Mouse (Mus musculus) urinary bladder, postnatal 25 days (tissue): Measurements from ENCODE around the gene Dnmbp.
"Not testable (repeated sequence)": the region's sequence is repeated elsewhere in the genome, so short reads cannot be mapped to it uniquely, and the experiment has no call there.

Experiments used
- DNase-seq: peaks from one replicate; pipeline ENCODE4 v3.0.0; 2022; ENCODE audit warnings: low spot score

The Dnmbp gene

GRCm38 (mm10) chr19:43939769-43940689 lies at the start of gene Dnmbp:
TSS of gene Dnmbp (minus strand) at chr19:43940191.
- DNase-seq: peak; percentile 95

GRCm38 (mm10) chr19:43986069-43986794 lies 46.2 kb upstream of the Dnmbp start, which contains the start of gene Cpn1:
TSS of gene Cpn1 (minus strand) at chr19:43986556.
- no peak for DNase-seq

DNA sequence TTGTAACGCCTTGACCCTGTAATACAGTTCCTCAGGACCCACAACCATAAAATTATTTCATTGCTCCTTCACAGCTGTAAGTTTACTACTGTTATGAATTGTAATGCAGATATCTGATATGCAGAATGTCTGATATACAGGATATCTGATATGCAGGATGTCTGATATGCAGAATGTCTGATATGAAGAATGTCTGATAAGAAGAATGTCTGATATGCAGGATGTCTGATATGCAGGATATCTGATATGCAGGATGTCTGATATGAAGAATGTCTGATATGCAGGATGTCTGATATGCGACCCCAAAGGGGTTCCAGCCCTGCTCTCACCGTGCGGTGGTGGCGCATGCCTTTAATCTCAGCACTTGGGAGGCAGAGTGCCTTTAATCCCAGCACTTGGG lies 42.0 kb upstream of the Dnmbp start:
- DNase-seq: no peak

GRCm38 (mm10) chr19:43980711-43981110 lies 40.7 kb upstream of the Dnmbp start:
- DNase-seq: no peak

DNA sequence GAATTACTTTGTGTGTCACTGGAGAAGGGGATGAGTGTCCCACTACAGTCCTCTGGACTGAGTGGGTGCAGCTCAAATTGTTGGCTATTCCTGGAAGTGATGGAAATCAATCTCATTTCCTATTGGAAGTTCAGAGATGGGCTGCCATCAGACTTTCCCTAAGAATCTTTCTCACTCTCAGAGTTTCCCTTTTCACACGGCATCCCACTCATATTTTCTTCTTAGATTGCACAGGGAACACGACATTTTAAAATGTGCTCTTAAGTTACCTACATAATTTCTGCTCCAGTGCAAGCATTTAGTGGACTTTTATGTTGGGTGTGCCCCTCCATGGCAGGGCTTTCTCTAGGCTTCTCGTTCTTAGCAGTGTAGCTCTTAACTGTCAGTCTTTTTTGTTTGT lies 37.8 kb upstream of the Dnmbp start:
- no peak for DNase-seq

GRCm38 (mm10) chr19:43976661-43977060 lies 36.7 kb upstream of the Dnmbp start:
- no peak for DNase-seq

DNA sequence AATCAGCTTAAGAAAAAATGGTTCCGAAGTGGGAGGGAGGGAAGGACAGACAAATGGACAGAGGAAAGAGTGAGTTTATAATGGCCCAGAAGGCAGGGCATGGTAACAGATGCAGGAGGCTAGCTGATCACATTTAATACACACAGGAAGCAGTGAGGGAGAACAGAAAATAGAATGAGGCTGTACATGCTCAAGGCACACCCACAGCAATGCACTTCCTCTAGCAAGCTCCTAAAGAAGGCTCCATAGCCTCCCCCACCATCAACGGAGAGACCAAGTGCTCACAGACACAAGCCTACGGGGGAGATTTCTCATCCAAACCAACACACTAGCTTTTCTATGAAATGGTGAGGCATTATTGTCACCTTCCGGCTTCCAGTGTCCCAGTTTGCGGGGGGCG lies 34.2 kb upstream of the Dnmbp start:
- no peak for DNase-seq

DNA sequence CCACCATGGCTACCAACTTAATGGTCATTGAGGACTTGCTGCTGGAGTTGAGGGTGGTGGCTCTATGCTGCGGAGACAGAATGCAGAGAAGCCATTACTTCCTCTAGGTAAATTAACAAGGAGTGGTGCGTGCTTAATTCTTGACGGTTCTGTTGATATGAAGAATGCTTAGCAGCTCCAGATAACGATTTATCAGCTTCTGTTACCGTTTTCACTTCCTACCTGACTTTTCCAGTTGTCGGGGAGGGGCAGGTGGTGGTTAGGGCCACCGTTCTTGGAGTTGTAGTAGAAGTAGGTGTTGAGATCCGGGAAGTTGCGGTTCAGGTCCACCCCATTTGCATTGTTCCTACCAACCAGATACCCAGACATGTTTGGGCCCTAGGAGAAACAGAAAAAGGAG lies 33.7 kb upstream of the Dnmbp start:
- no peak for DNase-seq

DNA sequence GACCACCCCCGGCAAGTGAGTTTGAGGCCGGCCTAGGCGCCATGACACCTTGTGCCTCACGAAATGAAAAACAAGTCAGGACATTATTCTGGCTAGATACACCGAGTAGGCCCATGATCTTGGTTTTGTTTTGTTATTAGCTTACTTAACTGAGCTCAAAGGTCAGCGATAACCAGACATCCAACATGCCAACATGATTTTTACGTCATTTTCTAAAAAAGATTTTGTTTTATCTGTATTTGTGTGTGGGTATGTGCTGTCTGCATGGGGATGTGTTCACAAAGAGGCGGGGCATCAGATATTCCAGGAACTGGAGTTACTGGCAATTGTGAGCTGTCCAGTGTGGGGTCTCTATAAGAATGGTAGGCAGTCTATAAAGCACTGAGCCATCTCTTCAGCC lies 32.1 kb upstream of the Dnmbp start:
- no peak for DNase-seq

DNA sequence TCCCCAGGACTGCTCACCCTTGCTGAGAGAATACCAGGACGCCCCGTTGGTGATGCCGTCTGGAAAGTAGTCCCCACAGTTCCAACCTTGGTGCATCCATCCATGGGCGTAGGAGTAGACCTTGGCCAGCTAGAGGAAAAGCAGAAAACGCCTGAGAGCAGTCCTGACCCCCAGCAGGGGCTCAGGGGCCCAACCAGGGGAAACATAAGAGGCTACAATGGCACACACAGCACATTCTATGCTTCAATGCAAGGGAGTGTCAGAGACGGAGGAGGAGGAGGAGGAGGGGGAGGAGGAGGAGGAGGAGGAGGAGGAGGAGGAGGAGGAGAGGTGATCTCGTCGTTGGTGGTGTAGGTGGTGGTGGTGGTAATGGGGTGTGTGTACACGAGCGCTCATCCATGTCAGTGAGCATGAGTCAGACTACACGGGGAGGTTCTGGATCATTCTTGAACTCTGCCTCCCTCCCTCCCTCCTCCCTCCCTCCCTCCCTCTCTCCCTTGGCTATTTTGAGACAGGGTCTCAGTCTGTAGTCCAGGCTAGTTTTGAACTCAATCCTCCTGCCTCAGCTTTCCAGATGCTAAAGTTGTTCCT lies 28.5 kb upstream of the Dnmbp start:
- no peak for DNase-seq

GRCm38 (mm10) chr19:43966481-43966880 lies 26.5 kb upstream of the Dnmbp start:
- DNase-seq: no peak

DNA sequence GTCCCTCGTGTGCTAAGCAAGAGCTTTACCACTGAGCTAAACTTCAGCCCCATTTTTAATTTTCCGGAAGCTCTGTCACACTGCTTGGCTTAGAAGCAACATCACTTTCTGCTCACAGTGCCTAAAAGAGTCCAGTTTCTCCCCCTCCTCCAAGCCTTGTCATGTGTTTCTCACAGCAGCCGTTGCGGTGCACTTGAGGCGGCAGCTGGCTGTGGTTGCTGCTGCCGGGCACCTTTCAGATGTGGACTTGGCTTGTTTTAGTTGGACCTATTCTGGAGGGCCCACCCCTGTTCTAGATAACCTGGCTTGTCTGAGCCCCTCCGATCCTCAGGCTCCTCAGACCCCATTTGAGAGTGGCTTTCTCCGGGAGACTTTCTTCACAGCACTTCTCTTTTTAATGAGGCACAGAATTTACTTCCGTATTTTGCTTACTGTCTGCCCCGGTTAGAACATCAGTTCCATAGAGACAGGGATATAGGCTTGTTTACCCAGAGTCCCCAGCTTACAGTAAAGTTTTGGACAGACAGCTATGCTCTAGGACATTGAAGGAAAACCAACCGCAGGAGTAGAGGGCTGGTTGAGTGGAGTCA lies 25.6 kb upstream of the Dnmbp start:
- DNase-seq: no peak

DNA sequence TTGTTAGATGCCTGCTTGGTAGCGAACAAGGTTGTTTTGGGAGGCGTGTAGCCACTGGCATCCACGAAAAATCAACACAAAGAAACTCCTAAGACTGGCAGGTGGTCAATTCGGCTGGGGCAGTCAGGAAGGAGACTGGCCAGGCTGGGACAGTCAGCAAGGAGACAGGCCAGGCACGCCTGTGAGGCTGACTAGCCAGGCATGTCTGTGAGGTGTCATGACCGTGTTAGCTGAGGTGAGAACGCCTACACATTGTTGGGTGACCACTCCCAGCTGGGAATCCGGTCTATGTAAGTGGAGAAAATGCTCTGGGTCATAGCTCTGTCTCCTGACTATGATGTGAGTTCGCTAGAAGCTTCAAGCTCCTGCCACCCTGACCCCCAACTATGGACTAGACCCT lies 22.8 kb upstream of the Dnmbp start:
- DNase-seq: no peak

- no peak for DNase-seq
Measured at GRCm38 (mm10) chr19:43961185-43961584, 21.2 kb upstream of the Dnmbp start.

- DNase-seq: no peak
Measured at GRCm38 (mm10) chr19:43960014-43960413, 20.0 kb upstream of the Dnmbp start.

- DNase-seq: peak; percentile 74
Measured at GRCm38 (mm10) chr19:43959162-43959561, 19.2 kb upstream of the Dnmbp start.

- DNase-seq: no peak
Measured at GRCm38 (mm10) chr19:43957881-43958280, 17.9 kb upstream of the Dnmbp start.

GRCm38 (mm10) chr19:43957402-43957801 lies 17.4 kb upstream of the Dnmbp start:
- DNase-seq: no peak

GRCm38 (mm10) chr19:43955266-43955665 lies 15.3 kb upstream of the Dnmbp start:
- DNase-seq: no peak

- DNase-seq: no peak
Measured at GRCm38 (mm10) chr19:43954864-43955263, 14.9 kb upstream of the Dnmbp start.

DNA sequence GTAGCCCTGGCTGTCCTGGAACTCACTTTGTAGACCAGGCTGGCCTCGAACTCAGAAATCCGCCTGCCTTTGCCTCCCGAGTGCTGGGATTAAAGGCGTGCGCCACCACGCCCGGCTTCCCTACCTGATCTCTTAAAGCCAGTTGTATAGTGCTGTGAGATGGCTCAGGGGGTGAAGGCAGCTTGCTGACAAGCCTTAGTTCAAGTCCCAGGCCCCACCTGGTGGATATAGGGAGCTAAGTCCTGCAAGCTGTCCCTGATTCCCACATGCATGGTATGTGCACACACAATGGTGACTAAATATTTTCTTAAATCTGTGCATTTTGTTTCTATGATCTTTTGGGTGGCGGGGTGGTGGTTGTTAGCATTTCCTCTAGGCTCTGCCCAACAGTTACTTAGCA lies 12.9 kb upstream of the Dnmbp start:
- not testable (repeated sequence) for DNase-seq

DNA sequence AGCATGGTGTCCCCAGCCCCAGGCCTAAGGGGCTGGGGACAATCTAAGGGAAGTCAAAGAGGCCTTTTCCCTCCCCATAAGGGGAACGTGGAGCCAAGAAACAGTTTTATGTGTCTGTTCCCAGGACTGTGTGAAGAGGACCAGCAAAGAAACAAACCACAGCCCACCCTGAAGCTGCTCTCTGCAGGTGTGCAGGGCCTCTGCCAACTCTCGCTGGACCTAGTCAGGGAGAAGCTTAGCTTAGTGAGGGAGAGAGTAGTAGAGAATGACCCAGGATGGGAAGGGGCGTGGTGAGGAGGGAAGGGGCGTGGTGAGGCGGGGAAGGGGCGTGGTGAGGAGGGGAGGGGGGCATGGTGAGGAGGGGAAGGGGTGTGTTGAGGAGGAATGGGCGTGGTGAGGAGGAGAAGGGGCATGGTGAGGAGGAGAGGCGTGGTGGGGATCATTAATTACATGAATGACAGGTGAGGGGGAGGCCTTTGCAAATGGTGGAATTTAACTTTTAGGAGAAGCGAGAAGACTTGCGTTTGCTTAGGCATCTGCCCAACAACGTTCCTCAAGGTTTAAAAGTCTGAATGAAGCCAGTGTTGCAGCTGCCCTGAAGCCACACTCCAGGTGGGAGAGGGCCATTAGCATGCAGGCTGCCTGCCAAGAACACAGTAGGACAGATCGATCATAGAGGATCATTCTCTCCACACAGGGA lies 9.3 kb upstream of the Dnmbp start:
- DNase-seq: no peak
